Mouse (Mus musculus): Measurements from ENCODE around the gene Mip. TPM values are rescaled to one million over a fixed set of nuclear protein-coding genes. Genes with fewer than 3 reads are reported as not detected.

Gene Mip
- polyA plus RNA-seq, 1 experiment from 2014 or later, result not detected

DNA sequence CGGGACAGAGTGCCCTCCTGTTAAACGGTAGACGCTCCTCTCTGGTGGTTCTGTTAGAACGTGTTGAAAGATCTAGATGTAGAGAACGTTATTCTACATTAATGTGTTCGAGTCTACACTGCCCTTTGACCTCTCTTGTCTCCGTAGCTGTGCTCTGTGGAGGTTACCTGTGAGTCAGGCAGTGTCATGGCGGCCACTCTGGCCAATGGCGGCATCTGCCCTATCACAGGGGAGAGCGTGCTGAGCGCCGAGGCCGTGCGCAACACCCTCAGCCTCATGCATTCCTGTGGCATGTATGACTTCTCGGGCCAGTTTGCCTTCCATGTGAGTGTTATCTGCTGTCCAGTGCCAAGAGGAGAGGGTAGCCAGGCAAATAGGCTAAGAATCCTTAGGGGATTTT, 20.7 kb upstream of the Mip start:
- TF ChIP-seq EP300 (optimal IDR thresholded peaks at IDR 0.05) (no peak), CTCF (IDR thresholded peaks at IDR 0.05; ENCODE audit: low read depth) (no peak)
- H3K27ac ChIP-seq (replicated peaks), result no peak overlapping the region
- no peak for DNase-seq (ENCODE audit: low spot score)
- H3K4me1 ChIP-seq (replicated peaks; ENCODE audit: control insufficient read depth, insufficient read depth), result no peaks in the 10 kb centered on the region
- H3K9ac ChIP-seq (ENCODE audit: low read length), result no peak overlapping the region
- H3K4me3 ChIP-seq (ENCODE audit: low read depth, low read length), result no peak overlapping the region
- H3K9me3 ChIP-seq (ENCODE audit: control insufficient read depth, low read length), result no peaks in the 10 kb centered on the region
- peak; percentile 46; the same call in 1 of the 2 replicates for ATAC-seq (ENCODE audit: low FRiP score, low TSS enrichment)
- H3K27me3 ChIP-seq (ENCODE audit: control insufficient read depth, insufficient read depth, low read length), result no peaks in the 10 kb centered on the region
- peaks cover 2% of the 10 kb centered on the region; the same call in 1 of the 2 replicates for H3K36me3 ChIP-seq (ENCODE audit: control insufficient read depth, insufficient read depth, low read length)
- H3K4me2 ChIP-seq (replicated peaks; ENCODE audit: low read depth), result no peak overlapping the region
- WGBS, result 75% methylated on average over 15 of the region's 15 CpGs

DNA sequence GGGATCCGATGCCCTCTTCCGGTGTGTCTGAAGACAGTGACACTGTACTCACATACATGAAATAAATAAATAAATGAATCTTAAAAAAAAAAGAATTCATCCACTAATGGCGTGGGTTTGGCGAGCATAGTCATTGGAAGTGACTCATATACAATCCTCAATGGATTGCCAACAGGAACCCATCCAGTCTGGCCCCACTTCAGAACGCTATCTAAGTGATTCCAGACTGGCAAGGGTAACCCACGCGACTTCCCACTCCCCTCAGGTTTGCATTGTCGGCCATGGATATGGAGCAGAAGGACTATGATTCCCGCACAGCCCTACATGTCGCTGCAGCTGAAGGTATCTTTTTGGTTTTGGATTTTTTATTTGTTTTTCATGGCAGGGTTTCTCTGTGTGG, 17.3 kb upstream of the Mip start:
- Histone ChIP-seq H3K4me1 (replicated peaks; ENCODE audit: control insufficient read depth, insufficient read depth) (peaks cover 6% of the 10 kb centered on the region; the same call in 1 of the 2 replicates), H3K27ac (replicated peaks) (no peak overlapping the region), H3K9me3 (ENCODE audit: control insufficient read depth, low read length) (no peaks in the 10 kb centered on the region), H3K4me3 (ENCODE audit: low read depth, low read length) (no peak overlapping the region), H3K36me3 (ENCODE audit: control insufficient read depth, insufficient read depth, low read length) (peaks cover 2% of the 10 kb centered on the region; the same call in 1 of the 2 replicates), H3K4me2 (replicated peaks; ENCODE audit: low read depth) (no peak overlapping the region), H3K9ac (ENCODE audit: low read length) (no peak overlapping the region), H3K27me3 (ENCODE audit: control insufficient read depth, insufficient read depth, low read length) (no peaks in the 10 kb centered on the region)
- DNase-seq (ENCODE audit: low spot score), result no peak
- ATAC-seq (ENCODE audit: low FRiP score, low TSS enrichment), result no peak
- no peak for TF ChIP-seq CTCF (IDR thresholded peaks at IDR 0.05; ENCODE audit: low read depth)
- no peak for TF ChIP-seq EP300 (optimal IDR thresholded peaks at IDR 0.05)
- 89% methylated on average over 10 of the region's 10 CpGs for WGBS

DNA sequence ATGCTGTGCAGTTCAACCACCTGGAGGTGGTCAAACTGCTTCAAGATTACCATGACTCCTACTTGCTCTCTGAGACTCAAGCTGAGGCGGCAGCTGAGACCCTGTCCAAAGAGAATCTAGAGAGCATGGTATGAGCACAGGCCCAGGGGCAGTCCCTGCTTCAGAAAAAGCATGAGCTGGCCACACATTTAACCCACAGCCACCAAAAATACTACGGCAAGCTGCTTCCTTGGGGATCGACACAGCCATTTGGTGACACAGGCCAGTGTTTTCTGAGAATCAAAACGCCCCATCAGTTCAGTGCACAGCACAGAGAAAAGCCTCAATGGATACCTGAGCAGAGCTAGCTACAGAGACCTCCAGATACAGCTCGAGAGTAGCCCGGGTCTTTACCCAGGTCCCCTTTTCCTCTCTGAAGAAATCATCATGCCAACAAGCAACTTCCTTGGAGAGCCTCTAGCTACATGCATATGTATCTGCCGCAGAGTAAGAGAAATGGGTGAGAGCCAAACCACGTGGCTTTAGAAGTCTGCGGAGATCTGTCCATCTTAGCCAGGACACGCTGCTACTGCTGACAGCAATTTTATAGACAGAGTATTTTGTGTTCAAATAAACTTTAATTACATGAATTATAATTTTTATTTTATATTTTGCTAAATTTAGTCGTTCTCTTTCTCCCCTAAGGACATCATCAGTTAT, 16.2 kb upstream of the Mip start:
- ATAC-seq (ENCODE audit: low FRiP score, low TSS enrichment), result no peak
- no peak overlapping the region for H3K4me3 ChIP-seq (ENCODE audit: low read depth, low read length)
- peaks cover 2% of the 10 kb centered on the region; the same call in 1 of the 2 replicates for H3K36me3 ChIP-seq (ENCODE audit: control insufficient read depth, insufficient read depth, low read length)
- no peak overlapping the region for H3K9ac ChIP-seq (ENCODE audit: low read length)
- no peaks in the 10 kb centered on the region for H3K27me3 ChIP-seq (ENCODE audit: control insufficient read depth, insufficient read depth, low read length)
- TF ChIP-seq CTCF (IDR thresholded peaks at IDR 0.05; ENCODE audit: low read depth), result no peak
- 91% methylated on average over 11 of the region's 11 CpGs for WGBS
- no peak overlapping the region for H3K27ac ChIP-seq (replicated peaks)
- H3K4me1 ChIP-seq (replicated peaks; ENCODE audit: control insufficient read depth, insufficient read depth), result peaks cover 6% of the 10 kb centered on the region; the same call in 1 of the 2 replicates
- no peaks in the 10 kb centered on the region for H3K9me3 ChIP-seq (ENCODE audit: control insufficient read depth, low read length)
- no peak overlapping the region for H3K4me2 ChIP-seq (replicated peaks; ENCODE audit: low read depth)
- no peak for DNase-seq (ENCODE audit: low spot score)

DNA sequence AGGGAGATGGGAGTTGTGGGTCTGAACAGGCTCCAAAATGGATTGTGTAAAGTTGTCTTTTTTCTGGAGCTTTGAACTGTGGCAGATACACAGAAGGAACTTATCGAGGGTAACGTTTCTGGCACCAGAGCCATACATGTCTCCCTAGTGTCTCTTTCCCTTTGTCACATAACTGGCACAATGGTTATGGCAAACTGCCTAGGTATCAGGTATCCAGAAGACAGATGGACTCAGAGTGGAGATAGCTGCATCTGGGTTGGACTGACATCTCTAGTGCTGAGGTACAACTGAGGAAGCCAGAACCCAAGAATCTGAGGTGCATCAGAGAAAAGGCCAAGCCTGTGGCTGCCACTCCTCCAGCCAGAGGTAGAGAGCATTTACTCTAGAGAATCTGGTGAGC, 15.5 kb upstream of the Mip start:
- ATAC-seq (ENCODE audit: low FRiP score, low TSS enrichment), result no peak
- peaks cover 6% of the 10 kb centered on the region; the same call in 1 of the 2 replicates for H3K4me1 ChIP-seq (replicated peaks; ENCODE audit: control insufficient read depth, insufficient read depth)
- H3K4me3 ChIP-seq (ENCODE audit: low read depth, low read length), result no peak overlapping the region
- DNase-seq (ENCODE audit: low spot score), result no peak
- 83% methylated on average over 2 of the region's 2 CpGs for WGBS
- peaks cover 2% of the 10 kb centered on the region; the same call in 1 of the 2 replicates for H3K36me3 ChIP-seq (ENCODE audit: control insufficient read depth, insufficient read depth, low read length)
- no peak for TF ChIP-seq EP300 (optimal IDR thresholded peaks at IDR 0.05)
- TF ChIP-seq CTCF (IDR thresholded peaks at IDR 0.05; ENCODE audit: low read depth), result no peak
- no peak overlapping the region for H3K27ac ChIP-seq (replicated peaks)
- H3K9ac ChIP-seq (ENCODE audit: low read length), result no peak overlapping the region
- H3K27me3 ChIP-seq (ENCODE audit: control insufficient read depth, insufficient read depth, low read length), result no peaks in the 10 kb centered on the region
- H3K4me2 ChIP-seq (replicated peaks; ENCODE audit: low read depth), result no peak overlapping the region
- no peaks in the 10 kb centered on the region for H3K9me3 ChIP-seq (ENCODE audit: control insufficient read depth, low read length)

DNA sequence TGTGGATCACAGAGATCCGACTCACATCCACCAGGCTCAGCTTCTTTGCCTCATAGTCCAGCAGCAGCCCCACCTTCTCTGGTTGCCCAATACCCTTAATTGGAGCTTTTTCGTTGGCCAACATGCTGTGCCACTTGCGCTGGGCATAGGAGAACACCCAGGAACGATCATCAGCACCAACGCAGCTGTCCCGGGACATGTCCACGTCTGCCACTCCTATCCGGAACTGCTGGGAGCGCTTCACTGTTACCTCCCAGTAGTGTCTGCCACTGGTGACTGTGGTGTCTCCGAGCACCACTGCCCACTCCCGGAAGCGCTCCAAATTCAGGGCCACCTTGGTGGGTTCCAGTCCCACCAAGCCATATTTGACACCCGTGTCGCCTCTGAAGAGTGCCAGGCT, 14.7 kb upstream of the Mip start:
- ATAC-seq (ENCODE audit: low FRiP score, low TSS enrichment) (0 out of 2 replicates have a peak, but pooled peaks have one; percentile 13), DNase-seq (ENCODE audit: low spot score) (peak; percentile 27)
- TF ChIP-seq CTCF (IDR thresholded peaks at IDR 0.05; ENCODE audit: low read depth), result no peak
- no peak for TF ChIP-seq EP300 (optimal IDR thresholded peaks at IDR 0.05)
- peak overlapping the region; percentile 30; the same call in 1 of the 2 replicates for H3K27ac ChIP-seq (replicated peaks)
- H3K27me3 ChIP-seq (ENCODE audit: control insufficient read depth, insufficient read depth, low read length), result no peaks in the 10 kb centered on the region
- peak overlapping the region; percentile 69 for H3K4me3 ChIP-seq (ENCODE audit: low read depth, low read length)
- H3K4me1 ChIP-seq (replicated peaks; ENCODE audit: control insufficient read depth, insufficient read depth), result peaks cover 6% of the 10 kb centered on the region; the same call in 1 of the 2 replicates
- WGBS, result 16% methylated on average over 14 of the region's 14 CpGs
- H3K9ac ChIP-seq (ENCODE audit: low read length), result peak overlapping the region; percentile 68
- 0 out of 2 replicates have a peak, but pooled peaks cover 2% of the 10 kb centered on the region for H3K36me3 ChIP-seq (ENCODE audit: control insufficient read depth, insufficient read depth, low read length)
- H3K9me3 ChIP-seq (ENCODE audit: control insufficient read depth, low read length), result no peaks in the 10 kb centered on the region
- H3K4me2 ChIP-seq (replicated peaks; ENCODE audit: low read depth), result peak overlapping the region; percentile 92

Measured in stomach, postnatal 0 days (tissue).